Mouse (Mus musculus): ENCODE data around the gene Rnf157. TPM values are rescaled to one million over a fixed set of nuclear protein-coding genes. Genes with fewer than 3 reads are reported as not detected.

Gene Rnf157
- total RNA-seq, 1 experiment = 3.7 TPM

DNA sequence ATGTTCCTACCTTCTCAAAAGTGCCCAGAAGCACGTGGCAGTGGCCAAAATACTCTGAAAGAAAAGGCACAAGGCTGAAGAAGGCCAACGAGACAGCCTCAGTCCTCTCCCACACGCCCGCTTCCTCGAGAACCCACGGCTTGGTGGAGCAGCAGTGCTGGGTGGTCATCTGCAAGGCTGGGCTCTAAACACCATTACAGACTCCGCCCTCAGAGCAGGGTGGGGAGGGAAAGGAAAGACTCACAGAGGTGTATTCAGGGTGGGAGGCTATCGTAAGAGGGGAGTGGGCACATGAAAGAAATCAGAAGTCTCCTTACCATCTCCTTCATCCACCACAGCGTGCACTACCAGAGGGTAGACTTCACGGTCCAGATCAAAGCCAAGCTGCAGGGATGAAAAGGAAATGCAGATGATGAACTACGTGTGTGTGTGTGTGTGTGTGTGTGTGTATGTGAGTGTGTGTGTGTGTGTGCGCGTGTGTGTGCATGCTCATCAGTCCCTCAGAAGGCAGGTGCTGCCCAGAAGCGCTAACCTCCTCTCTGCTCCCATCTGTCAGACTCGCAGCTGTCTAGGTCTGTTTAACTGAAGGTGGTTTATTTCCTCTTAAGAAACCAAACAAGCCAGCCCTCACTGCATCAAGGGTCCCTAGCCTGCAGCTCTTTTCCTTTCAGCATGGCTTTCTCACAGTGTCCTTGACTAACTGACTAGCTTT is 53.8 kb downstream of the Rnf157 start:
- H3K4me1 ChIP-seq (ENCODE audit: control insufficient read depth in 2 of 2, insufficient read depth in 2 of 2, low read length in 2 of 2, poor library complexity in 1 of 2) = peaks cover 0 to 2% of the 10 kb centered on the region in 2 experiments; a peak in 1 of 4 replicates
- DNase-seq (ENCODE audit: low read depth, low spot score) = no peak
- in situ Hi-C loops (cut with MboI; ENCODE audit: low sequenced_read_pairs in 2 of 2, unreplicated experiment in 2 of 2) = no loop called here
- no peak overlapping the region for H3K27ac ChIP-seq (ENCODE audit: insufficient read depth, low read depth, low read length, poor library complexity, severe bottlenecking)
- peaks cover 2% of the 10 kb centered on the region; the same call in 1 of the 2 replicates for H3K36me3 ChIP-seq (ENCODE audit: control insufficient read depth, insufficient read depth, low read length, poor library complexity, severe bottlenecking)
- no peak overlapping the region for H3K9ac ChIP-seq (ENCODE audit: insufficient read depth, low read depth, low read length, poor library complexity, severe bottlenecking)
- H3K4me3 ChIP-seq (ENCODE audit: insufficient read depth in 1 of 2, low read depth in 1 of 2, low read length in 2 of 2, poor library complexity in 1 of 2, severe bottlenecking in 1 of 2) = no peak overlapping the region
- TF ChIP-seq HCFC1 (IDR thresholded peaks at IDR 0.05; ENCODE audit: borderline replicate concordance, insufficient read depth, low read length) (no peak), ZC3H11A (IDR thresholded peaks at IDR 0.05; ENCODE audit: borderline replicate concordance, low read depth, low read length) (0 out of 2 replicates have a peak, but pooled peaks have one; percentile 1)
- H3K9me3 ChIP-seq (ENCODE audit: control insufficient read depth, insufficient read depth, low read depth, low read length) = no peaks in the 10 kb centered on the region

DNA sequence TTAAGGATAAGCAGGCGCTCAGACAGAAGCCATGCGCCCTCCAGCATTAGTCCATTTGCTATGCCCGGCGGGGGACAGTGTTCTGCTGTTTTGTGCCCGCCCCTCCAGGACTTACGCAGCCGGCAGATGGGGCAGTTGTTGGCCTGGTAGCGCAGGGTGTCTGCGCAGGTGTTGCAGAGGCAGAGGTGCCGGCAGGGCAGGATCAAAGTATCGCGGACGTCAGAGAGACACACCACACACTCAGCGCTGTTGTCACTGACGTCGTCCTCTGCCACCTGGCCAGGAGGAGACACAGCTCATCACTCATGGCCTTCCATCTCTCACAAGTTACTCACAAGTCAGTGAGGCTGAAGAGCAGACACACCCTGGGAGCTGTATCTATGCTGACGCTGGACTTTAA is 58.3 kb downstream of the Rnf157 start:
- no peak for DNase-seq (ENCODE audit: low read depth, low spot score)
- H3K9me3 ChIP-seq (ENCODE audit: control insufficient read depth, insufficient read depth, low read depth, low read length) = no peaks in the 10 kb centered on the region
- H3K4me3 ChIP-seq (ENCODE audit: insufficient read depth in 1 of 2, low read depth in 1 of 2, low read length in 2 of 2, poor library complexity in 1 of 2, severe bottlenecking in 1 of 2) = no peak overlapping the region
- H3K36me3 ChIP-seq (ENCODE audit: control insufficient read depth, insufficient read depth, low read length, poor library complexity, severe bottlenecking) = peaks cover 2% of the 10 kb centered on the region; the same call in 1 of the 2 replicates
- H3K4me1 ChIP-seq (ENCODE audit: control insufficient read depth in 2 of 2, insufficient read depth in 2 of 2, low read length in 2 of 2, poor library complexity in 1 of 2) = peaks cover 0 to under 1% of the 10 kb centered on the region in 2 experiments; a peak in 1 of 4 replicates
- H3K9ac ChIP-seq (ENCODE audit: insufficient read depth, low read depth, low read length, poor library complexity, severe bottlenecking) = no peak overlapping the region
- in situ Hi-C loops (cut with MboI; ENCODE audit: low sequenced_read_pairs in 2 of 2, unreplicated experiment in 2 of 2) = no loop called here
- no peak for TF ChIP-seq MAFK (IDR thresholded peaks at IDR 0.05; ENCODE audit: insufficient read depth, low read depth, low read length)
- no peak for TF ChIP-seq ZC3H11A (IDR thresholded peaks at IDR 0.05; ENCODE audit: borderline replicate concordance, low read depth, low read length)
- no peak for TF ChIP-seq HCFC1 (IDR thresholded peaks at IDR 0.05; ENCODE audit: borderline replicate concordance, insufficient read depth, low read length)
- no peak for TF ChIP-seq CHD2 (IDR thresholded peaks at IDR 0.05; ENCODE audit: low read depth, low read length)
- TF ChIP-seq ZNF384 (IDR thresholded peaks at IDR 0.05; ENCODE audit: low read depth, low read length) = no peak
- no peak overlapping the region for H3K27ac ChIP-seq (ENCODE audit: insufficient read depth, low read depth, low read length, poor library complexity, severe bottlenecking)

DNA sequence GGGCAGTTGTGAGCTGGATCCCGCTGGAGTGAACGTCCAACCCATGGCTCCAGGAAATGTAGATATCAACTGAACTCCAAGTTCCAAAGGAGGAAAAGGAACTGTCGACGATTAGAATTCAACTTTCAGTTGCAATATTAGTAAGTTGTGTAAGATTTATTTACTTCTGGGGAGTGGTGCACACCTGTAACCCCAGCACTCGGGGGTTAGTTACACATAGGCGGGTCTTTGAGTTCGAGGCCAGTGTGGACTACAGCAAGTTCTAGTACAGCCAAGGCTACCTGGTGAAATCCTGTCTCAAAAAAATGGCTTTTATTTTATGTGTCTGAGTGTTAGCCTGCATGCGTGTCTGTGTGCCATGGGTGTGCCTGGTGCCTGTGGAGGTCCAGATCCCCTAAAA is 59.3 kb downstream of the Rnf157 start:
- Histone ChIP-seq H3K27ac (ENCODE audit: insufficient read depth, low read depth, low read length, poor library complexity, severe bottlenecking) (no peak overlapping the region), H3K9ac (ENCODE audit: insufficient read depth, low read depth, low read length, poor library complexity, severe bottlenecking) (no peak overlapping the region), H3K9me3 (ENCODE audit: control insufficient read depth, insufficient read depth, low read depth, low read length) (no peaks in the 10 kb centered on the region), H3K36me3 (ENCODE audit: control insufficient read depth, insufficient read depth, low read length, poor library complexity, severe bottlenecking) (peaks cover 2% of the 10 kb centered on the region; the same call in 1 of the 2 replicates), H3K4me1 (ENCODE audit: control insufficient read depth in 2 of 2, insufficient read depth in 2 of 2, low read length in 2 of 2, poor library complexity in 1 of 2) (no peaks in the 10 kb centered on the region), H3K4me3 (ENCODE audit: insufficient read depth in 1 of 2, low read depth in 1 of 2, low read length in 2 of 2, poor library complexity in 1 of 2, severe bottlenecking in 1 of 2) (no peak overlapping the region)
- no peak for TF ChIP-seq MAFK (IDR thresholded peaks at IDR 0.05; ENCODE audit: insufficient read depth, low read depth, low read length)
- no peak for TF ChIP-seq CHD2 (IDR thresholded peaks at IDR 0.05; ENCODE audit: low read depth, low read length)
- no peak for TF ChIP-seq ZNF384 (IDR thresholded peaks at IDR 0.05; ENCODE audit: low read depth, low read length)
- TF ChIP-seq HCFC1 (IDR thresholded peaks at IDR 0.05; ENCODE audit: borderline replicate concordance, insufficient read depth, low read length) = no peak
- TF ChIP-seq ZC3H11A (IDR thresholded peaks at IDR 0.05; ENCODE audit: borderline replicate concordance, low read depth, low read length) = no peak
- in situ Hi-C loops (cut with MboI; ENCODE audit: low sequenced_read_pairs in 2 of 2, unreplicated experiment in 2 of 2) = no loop called here
- no peak for DNase-seq (ENCODE audit: low read depth, low spot score)

DNA sequence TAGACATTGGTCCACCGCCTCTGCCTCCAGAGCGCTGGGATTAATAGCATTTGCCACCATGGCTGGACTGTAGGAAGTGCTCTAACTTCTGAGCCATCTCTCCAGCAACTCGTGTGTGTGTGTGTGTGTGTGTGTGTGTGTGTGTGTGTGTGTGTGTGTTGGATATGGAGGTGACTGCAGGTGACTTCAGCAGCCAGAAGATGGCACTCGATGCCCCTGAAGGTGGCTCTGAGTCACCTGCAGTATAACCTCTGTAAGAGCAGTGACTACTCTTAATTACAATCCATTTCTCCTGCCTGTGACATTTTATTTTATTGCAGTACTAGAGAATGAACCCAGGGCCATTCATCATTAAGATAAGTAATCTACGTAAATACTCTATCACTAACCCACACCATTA is 61.5 kb downstream of the Rnf157 start:
- no peak for DNase-seq (ENCODE audit: low read depth, low spot score)
- H3K36me3 ChIP-seq (ENCODE audit: control insufficient read depth, insufficient read depth, low read length, poor library complexity, severe bottlenecking) = no peaks in the 10 kb centered on the region; the same call in 1 of the 2 replicates
- no peak for TF ChIP-seq ZC3H11A (IDR thresholded peaks at IDR 0.05; ENCODE audit: borderline replicate concordance, low read depth, low read length)
- TF ChIP-seq CHD2 (IDR thresholded peaks at IDR 0.05; ENCODE audit: low read depth, low read length) = no peak
- no peak for TF ChIP-seq HCFC1 (IDR thresholded peaks at IDR 0.05; ENCODE audit: borderline replicate concordance, insufficient read depth, low read length)
- no peak for TF ChIP-seq ZNF384 (IDR thresholded peaks at IDR 0.05; ENCODE audit: low read depth, low read length)
- TF ChIP-seq MAFK (IDR thresholded peaks at IDR 0.05; ENCODE audit: insufficient read depth, low read depth, low read length) = no peak
- no peak overlapping the region for H3K4me3 ChIP-seq (ENCODE audit: insufficient read depth in 1 of 2, low read depth in 1 of 2, low read length in 2 of 2, poor library complexity in 1 of 2, severe bottlenecking in 1 of 2)
- no peak overlapping the region for H3K27ac ChIP-seq (ENCODE audit: insufficient read depth, low read depth, low read length, poor library complexity, severe bottlenecking)
- H3K4me1 ChIP-seq (ENCODE audit: control insufficient read depth in 2 of 2, insufficient read depth in 2 of 2, low read length in 2 of 2, poor library complexity in 1 of 2) = no peaks in the 10 kb centered on the region
- H3K9ac ChIP-seq (ENCODE audit: insufficient read depth, low read depth, low read length, poor library complexity, severe bottlenecking) = no peak overlapping the region
- in situ Hi-C loops (cut with MboI; ENCODE audit: low sequenced_read_pairs in 2 of 2, unreplicated experiment in 2 of 2) = no loop called here
- H3K9me3 ChIP-seq (ENCODE audit: control insufficient read depth, insufficient read depth, low read depth, low read length) = no peaks in the 10 kb centered on the region

All from ES-E14 (cell line).